Mouse (Mus musculus) CD8-positive naive resting alpha-beta T cell, adult 57 days (primary cell): ENCODE data around the gene Muc13. TPM values are rescaled to one million over a fixed set of nuclear protein-coding genes. Genes with fewer than 3 reads are reported as not detected.

Source experiments
- total RNA-seq: library from RNA; stranded (reverse); gene quantifications from one replicate; pipeline ENCODE4 v1.2.4, GENCODE M21; 2023

The Muc13 gene
- 0.21 TPM for total RNA-seq

DNA sequence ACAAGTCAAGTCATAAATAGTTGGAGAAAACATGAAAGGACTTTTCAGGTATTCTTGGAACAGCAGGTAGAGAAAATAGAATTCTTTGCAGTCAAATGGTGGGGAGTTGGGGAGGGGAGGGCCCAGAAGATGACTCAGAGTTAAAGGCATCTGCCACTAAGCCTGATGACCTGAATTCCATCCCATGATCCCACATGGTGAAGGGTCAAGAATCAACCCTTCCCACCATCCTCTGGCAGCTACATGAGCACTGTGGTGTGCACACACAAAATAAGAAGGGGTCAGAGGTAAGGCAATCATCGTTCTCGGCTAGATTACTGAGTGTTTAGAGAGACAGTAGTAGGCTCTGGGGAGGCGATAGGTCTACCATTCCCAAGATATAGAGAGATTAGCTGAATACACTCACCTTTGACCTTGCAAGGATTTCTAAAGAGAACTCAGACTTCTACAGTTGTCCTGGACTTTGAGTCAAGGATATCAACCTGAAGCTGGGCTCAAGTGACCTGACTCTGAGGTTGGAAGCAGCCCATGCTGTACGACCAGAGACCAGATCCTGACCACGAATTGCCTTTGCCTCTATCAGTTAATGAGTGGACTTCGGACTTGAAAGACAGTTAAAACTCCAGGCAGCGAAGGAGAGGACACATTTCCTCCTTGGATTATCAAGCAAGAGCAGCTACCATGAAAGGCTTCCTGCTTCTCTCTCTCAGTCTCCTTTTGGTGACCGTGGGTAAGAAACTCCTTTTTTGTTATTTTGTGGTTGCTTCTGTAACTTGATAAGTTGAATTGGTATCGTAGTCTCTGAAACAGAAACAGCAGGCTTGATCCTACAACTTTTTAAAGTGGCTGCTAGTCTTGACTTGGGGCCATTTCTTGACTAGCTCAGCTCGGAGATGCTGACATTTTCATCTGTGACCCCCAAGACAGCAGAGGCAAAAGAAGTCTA is at the start of gene Muc13:
Gene Muc13 (plus strand): TSS at position 192 of the 946 bp plus-strand sequence.

DNA sequence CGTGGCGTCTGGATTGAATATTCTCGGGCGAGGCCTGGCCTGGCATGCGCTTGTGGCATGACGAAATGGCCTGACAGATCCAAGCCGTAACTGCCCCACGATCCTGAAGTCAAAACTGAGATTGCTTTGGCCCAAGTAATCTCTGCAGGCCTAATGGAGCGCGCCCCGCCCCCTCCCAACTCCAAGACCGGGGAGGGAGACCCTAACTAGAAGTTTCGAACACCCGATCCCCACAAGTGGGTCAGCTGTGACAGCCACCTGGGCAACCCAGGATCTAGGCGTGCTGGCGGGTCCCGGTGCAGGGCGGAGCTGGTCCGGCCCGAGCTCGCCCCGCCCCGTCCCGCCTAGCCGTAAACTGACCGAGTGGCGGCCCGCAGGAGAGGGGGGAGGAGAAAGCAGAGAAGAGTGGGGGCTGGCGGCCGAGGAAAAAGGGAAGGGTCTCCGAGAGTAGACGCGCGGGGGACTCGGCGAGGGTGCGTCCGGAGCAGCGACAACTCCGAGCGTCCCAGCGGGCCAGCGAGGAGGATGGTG is 35.5 kb downstream of the Muc13 start, which contains the start of gene Itgb5:
Gene Itgb5 (plus strand): TSS at position 365 of the 531 bp plus-strand sequence.

Other genes starting within 250 kb of the Muc13 start
- gene Heg1, start 109.7 kb upstream of the Muc13 start, total RNA-seq, result 33.5 TPM
- 0.83 TPM for gene Itgb5, start 35.6 kb downstream of the Muc13 start, total RNA-seq
- 24.6 TPM for gene Umps, start 173.0 kb downstream of the Muc13 start, total RNA-seq